Mouse (Mus musculus) bone marrow macrophage, adult 2 months (primary cell): ENCODE data around the gene S1pr3.

Experiments
- CTCF ChIP-seq: IDR thresholded peaks from 2 replicates; pipeline ENCODE4 v1.5.1; 2012; ENCODE audit warnings: low read depth, mild to moderate bottlenecking, low read length, moderate library complexity
- POLR2A ChIP-seq: IDR thresholded peaks from 2 replicates; pipeline ENCODE4 v1.6.1; 2012; ENCODE audit warnings: mild to moderate bottlenecking, low read depth, low read length, borderline replicate concordance

DNA sequence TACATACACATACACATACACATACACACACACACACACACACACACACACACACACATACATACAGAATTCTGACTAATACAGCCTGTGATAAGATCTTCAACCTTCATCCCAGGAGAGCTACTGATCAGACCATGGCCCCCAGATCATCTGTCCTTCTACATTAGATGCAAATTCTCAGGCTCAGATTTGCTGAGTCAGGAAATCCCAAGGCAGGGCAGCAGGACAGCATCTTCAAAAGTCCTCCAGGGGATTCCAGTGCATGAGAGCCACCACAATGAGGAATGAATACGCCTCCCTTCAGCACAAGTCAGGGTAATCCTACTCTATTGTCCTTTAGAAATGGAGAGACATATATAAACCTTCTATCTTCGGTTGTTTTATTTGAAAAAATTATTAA, 23.5 kb upstream of the S1pr3 start:
- TF ChIP-seq CTCF (no peak), POLR2A (no peak)
